In genomic region chr2:103706226-103706625, GRCm38 (mm10) we compare ENCODE assay signal across 8 mouse cellular contexts. TPM values are rescaled to one million over a fixed set of nuclear protein-coding genes. Genes with fewer than 3 reads are reported as not detected.
A peak's percentile ranks its signal among the peaks of the same experiment; 100 is the strongest.
DNase-seq lines count a peak whose midpoint lies in the region; ATAC-seq lines count a peak whose summit lies in the region.

No protein-coding gene starts in this region.

- no peak overlapping the region for H3K4me3 ChIP-seq in lung, embryonic 15.5 days

- peak; percentile 66 for ATAC-seq in frontal cortex, adult (ENCODE audit: low TSS enrichment)
- ATAC-seq in lung, embryonic 15.5 days (ENCODE audit: borderline replicate concordance, extremely low read depth, low FRiP score, low TSS enrichment): peak; percentile 43

- H3K27ac ChIP-seq in lung, embryonic 15.5 days: no peak overlapping the region

- H3K4me2 ChIP-seq in lung, embryonic 15.5 days: no peak overlapping the region

- no peaks in the 10 kb centered on the region for H3K27me3 ChIP-seq in lung, embryonic 15.5 days

- H3K4me1 ChIP-seq in lung, embryonic 15.5 days: peaks cover 21% of the 10 kb centered on the region

- WGBS in lung, embryonic 15.5 days: 32% methylated on average over 11 of the region's 11 CpGs

- H3K9me3 ChIP-seq in lung, embryonic 15.5 days: no peaks in the 10 kb centered on the region

- peak; percentile 96 for DNase-seq in MN1 (ENCODE audit: low spot score)
- DNase-seq in cerebellum, adult 11-12 months: peak; percentile 45
- peak; percentile 87 for DNase-seq in heart, postnatal 4 days
- peak; percentile 69 to 73 for DNase-seq in layer of hippocampus, adult 8-10 months (ENCODE audit: low spot score in 2 of 2)
- peak; percentile 45 for DNase-seq in right cerebral cortex, postnatal 25 days
- no peak for DNase-seq in c-Kit-positive CD71-positive TER-119-positive erythroid progenitor cells, embryonic 14.5 days (ENCODE audit: low spot score)

- 0 out of 2 replicates have a peak, but pooled peaks cover 4% of the 10 kb centered on the region for H3K36me3 ChIP-seq in lung, embryonic 15.5 days

- no peak overlapping the region for H3K9ac ChIP-seq in lung, embryonic 15.5 days

RNA-seq across cellular contexts. Expression of gene Nat10, which starts 54.8 kb away (rescaled TPM):
- 10 to 100 TPM; 25.8 to 26.0 TPM for total RNA-seq in heart, postnatal 4 days (2021)
- total RNA-seq in layer of hippocampus, adult 8-10 months (2022): 10 to 100 TPM; 34.9 to 45.8 (median 37.0) TPM
- polyA plus RNA-seq in lung, embryonic 15.5 days (2015; fragmentation: Nextera tagmentation; extraction: Ambion mirVana): 23.7 and 24.8 TPM in 2 replicates
